Mouse (Mus musculus) adrenal gland, postnatal 10 days (tissue): Measurements from ENCODE around the gene Abhd4. TPM values are rescaled to one million over a fixed set of nuclear protein-coding genes. Genes with fewer than 3 reads are reported as not detected.
"Not testable (repeated sequence)": the region's sequence is repeated elsewhere in the genome, so short reads cannot be mapped to it uniquely, and the experiment has no call there.

Source experiments
- DNase-seq: peaks from one replicate; pipeline ENCODE4 v3.0.0; 2021; ENCODE audit warnings: mixed read lengths
- total RNA-seq, 2 experiments: library from RNA; stranded (reverse); gene quantifications; 2 replicates each; pipeline ENCODE4 v1.2.3; 2021

Gene Abhd4
- total RNA-seq, 2 experiments from 2014 or later, result 206 to 229 TPM

DNA sequence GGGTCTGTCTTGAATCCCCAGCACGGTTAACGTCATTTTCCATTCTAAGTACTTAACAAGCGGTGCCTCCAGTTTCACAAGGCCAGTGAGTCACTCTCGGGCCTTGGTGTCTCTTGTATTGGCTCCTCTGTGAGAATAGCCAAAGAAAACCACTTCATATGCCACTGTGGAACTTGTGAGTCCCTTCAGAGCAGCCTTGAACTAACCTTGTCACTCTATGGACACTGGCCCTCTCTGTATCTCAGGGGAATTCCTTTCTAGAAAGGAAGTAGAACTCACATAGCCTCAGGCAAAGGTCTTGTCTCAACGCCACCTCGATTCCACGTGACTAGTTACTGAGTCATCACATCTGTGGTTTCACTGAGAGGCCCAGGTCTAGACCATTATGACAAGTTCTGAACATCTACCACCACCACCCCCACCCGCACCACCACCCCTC is 31.7 kb upstream of the Abhd4 start:
- peak; percentile 42 for DNase-seq

DNA sequence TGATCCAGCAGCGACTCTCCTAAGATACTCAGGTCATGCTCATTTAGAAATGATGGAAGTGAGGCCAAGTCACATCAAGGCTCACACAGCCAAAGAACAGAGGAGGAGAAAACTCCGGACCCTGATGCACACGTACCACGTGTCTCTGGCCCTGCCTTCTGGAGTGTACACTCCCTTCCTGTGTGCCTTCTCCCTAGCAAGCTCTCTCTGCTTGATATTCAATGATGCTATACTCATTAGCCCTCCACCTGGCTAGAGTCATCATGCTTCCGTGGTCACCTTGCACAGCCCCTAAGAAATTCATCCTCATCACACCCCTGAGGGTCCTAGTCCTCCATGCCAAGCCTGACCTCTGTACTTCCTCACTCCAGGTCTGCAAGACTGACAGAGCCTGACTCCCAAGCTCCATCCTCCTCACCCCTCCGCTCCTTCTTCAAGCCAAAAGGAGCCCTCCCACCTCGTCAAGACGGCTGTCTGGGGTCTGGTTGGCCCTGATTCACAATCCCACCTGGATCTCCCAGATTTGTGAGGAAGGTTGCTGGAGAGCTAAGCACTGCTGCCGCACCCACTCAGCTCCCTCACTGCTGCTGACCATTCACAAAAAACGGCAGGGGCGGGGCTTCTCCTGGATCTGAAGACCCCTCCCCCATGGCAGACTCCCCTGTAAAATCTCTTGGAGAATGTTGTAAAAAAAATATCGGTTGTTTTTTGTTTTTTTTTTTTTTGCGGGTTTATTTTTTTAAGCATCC is 30.5 kb upstream of the Abhd4 start:
- no peak for DNase-seq

DNA sequence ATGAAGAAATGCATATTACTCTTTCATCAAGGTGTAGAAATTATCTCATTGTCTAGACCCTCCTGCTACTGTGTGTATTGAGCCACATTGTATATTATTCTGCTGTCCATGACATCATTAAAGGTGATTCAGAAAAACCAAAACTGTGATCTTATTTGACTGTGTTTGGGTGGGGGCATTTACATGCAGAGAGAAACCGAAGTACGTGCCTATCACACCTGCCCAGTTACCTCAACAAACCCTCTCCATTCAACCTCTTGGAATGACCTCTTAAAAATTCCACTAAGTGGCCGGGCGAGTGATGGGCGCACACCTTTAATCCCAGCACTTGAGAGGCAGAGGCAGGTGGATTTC is 29.9 kb upstream of the Abhd4 start:
- no peak for DNase-seq

DNA sequence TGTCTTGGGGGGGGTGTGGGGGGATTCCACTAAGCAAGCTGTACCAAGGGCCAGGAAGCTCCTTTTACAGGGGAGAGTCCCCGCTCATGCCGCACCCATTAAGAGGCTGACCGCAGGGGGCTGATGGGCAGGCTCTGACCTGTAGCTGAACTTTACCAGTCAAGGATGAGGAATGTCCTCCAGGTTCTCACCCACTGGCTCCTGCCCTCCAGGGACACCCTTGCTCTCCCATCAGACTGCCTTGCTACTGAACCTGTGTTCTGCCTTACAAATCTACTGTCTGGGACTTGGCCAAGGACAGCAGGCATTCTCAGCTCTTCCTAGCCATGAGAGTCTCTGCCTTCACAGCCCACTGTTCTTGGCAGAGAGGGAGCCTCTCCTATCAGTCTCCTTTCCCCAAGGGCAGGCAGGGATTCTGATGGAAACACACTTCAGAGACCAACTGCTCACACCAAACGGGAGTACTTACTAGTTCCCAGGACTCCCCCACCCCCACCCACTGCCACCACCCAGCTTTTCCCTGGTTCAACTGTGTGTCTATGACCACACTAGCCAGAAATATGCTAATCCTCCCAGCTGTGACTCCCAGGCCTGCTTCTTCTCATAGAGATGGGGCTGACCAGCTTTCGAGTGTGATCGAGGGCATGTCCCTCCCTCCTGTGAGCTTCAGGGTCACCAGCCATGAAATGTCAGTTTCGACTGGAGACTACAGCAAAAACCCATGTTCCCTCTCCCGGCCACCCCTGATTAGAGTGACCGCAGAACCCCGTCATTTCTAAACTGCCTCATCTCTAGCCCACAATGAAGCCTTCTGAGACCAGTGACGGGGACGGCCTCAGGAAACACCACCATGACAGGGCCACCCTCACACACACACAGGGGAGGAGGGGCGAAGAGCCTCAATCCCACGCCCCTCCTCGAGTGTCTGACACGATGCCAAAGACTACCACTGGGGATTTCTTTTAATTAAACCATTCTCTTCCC is 29.2 kb upstream of the Abhd4 start:
- peak; percentile 53 for DNase-seq

DNA sequence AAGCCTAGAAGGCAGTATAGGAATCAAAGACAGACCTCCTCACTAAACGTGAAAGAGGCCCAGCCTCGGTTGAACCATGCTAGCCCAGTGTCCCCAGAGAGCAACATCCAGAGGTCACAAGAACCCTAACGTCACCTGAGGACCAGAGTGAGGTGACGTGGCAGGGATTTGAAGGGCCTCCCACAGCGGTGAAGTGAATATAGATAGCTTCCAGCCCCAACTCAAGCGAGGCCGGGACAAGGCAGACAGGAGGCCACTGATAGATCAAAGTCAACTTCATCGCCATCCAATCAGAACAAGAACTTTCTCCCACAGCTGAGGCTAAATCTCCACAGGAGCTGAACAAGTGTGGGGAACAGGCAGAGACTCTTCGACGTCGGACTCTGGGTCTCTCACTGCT is 28.3 kb upstream of the Abhd4 start:
- no peak for DNase-seq

DNA sequence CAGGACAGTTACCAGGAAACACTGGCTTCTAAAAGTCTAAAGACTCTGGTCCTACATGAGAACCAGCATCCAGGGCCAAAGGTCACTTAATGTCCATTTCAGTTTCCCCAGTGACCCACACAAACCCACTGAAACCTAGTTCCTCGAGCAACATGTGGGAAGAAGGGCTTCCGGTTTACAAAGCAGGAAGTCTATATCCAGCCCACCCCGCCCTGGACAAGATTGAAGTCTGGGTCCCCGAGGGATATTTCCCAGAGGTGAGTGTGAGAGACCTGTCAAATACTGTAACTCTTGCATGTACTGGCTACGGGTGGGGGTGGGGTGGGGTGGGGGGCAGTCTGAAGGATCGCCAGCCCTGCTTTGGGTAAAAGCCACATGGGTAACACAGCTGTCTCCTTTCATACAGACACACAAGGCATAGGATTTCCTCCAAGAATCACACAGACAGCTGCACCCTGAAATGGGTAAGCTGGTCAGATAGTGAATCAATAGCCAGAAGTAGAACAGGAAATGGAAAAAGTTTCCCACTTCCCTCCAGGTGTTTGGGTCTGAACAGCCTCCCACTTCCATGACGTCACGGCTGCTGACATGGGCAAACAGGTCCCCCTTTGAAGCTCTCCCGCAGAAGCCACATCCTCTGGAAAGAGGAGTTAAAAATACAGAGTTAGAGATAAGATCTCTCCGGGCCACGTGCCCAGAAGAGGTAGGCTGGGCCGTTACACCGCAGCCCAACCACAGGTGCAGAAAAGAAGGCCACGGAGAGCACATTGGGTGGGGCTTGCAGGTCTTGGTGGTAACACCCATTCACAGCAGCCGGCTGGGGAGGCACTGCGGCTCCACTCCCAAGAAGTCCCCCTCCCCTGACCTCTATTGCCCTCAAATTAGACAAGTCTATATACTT is 26.8 kb upstream of the Abhd4 start:
- DNase-seq, result peak; percentile 52

DNA sequence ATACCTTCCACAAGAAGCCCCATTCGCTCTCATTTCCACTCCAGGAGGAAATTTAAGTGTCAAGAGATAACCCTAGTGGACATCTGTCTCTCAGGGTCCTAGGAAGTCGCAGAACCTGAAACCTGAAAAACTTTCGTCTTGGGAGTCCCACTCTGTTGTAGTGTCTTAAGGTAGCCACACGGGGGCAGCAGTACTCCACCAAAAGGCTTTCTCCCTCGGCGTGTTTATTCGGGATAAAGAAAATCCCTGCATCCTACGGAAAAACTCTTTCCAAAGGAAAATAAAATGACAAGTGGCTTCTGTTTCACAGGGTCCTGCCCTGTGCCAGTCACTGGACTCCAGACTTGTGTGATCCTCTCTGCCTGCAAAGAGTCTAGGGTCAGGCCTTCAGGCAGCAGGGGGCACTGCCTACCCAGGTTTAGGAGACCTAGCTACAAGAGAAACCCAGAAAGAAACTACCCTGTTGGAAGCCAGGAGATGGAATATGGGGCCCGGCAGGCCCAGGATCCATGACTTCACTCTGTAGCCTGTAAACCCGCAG is 26.0 kb upstream of the Abhd4 start:
- DNase-seq, result peak; percentile 81

DNA sequence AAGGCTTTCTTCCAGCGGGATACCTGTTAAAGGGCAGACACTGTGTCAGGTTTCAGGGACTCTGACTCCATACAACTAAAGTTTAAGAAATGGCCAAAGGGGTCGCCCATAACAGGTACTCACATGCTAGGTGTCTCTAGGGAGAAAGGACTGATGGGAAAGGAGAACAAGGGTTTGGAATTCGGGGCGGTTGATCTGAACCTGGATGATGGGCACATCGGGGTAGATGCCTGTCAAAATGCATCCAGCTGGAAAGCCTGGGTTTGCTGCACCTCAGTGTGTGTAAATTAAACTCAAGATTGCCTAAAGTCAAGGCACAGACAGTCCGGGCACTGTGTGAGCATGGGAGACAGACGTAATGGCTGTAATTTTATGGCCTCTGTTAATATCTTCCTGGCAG is 25.5 kb upstream of the Abhd4 start:
- no peak for DNase-seq

DNA sequence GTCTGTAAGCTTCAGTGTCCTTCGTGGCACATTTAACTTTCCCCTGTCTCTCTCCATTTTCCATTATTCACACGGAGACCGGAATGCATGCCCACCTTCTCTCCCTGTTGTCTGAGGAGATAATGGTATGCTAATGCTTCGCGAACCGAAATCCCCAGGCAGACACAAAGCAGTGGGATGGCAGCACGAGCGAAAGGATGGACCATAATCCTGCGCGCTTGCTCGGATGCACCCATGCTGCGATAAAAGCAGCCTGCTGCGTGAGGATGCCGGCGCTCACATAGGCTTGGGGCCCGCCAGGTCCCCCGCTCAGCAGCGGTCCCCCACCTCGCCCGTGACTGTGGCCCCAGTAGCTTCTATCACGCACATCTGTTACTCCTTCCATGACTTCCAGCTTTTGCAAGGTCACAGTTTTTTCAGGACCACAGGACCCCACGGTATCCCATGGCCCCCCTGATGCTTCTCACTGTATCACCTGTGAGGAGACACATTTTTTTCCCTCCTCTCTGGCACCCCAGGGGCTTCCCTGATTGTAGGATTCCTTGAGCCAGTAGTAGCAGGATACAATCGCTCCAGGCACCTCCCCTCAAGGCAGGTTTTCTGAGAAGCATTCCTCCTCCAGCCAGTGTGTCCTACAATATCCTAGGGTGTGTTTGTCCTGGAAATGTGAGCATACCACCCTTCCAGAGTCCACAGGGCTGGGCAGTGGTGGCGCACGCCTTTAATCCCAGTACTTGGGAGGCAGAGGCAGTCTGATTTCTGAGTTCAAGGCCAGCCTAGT is 24.9 kb upstream of the Abhd4 start:
- DNase-seq, result no peak

DNA sequence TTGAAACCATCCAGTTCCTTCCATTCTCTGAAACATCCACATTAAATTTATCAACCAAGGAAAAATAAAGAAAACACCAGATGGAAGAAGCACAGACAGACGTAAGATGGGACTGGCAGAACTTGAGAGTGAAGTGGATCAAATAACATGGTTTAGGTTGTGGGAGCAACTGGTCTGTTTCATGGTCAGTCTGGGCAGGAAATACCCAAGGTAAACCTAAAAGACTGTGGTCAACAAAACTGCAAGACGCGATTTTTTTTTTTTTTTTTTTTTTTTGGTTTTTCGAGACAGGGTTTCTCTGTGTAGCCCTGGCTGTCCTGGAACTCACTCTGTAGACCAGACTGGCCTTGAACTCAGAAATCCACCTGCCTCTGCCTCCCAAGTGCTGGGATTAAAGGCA is 24.1 kb upstream of the Abhd4 start:
- DNase-seq, result not testable (repeated sequence)

DNA sequence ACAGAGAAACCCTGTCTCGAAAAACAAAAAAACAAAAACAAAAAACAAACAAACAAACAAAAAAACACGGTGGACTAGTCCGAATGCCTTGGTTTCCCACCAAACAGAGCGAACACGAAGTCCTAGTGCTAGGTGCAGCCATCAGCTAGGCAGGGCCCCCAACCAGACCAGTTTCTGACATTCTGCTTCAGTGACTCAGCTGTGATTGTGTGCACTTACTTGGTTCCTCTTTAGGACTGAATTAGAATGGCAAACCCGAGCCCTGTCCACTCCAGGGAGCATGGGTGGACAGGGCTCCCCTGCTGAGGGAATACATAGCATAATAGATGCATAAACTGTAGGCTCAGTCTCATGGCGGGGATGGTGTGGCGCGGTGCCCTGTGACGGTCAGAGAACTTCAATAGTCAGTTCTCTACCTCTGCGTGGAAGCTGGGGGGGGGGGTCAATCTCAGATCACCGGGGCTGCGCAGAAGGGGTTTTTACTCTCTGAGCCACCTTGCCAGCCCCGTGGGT is 23.3 kb upstream of the Abhd4 start:
- no peak for DNase-seq

DNA sequence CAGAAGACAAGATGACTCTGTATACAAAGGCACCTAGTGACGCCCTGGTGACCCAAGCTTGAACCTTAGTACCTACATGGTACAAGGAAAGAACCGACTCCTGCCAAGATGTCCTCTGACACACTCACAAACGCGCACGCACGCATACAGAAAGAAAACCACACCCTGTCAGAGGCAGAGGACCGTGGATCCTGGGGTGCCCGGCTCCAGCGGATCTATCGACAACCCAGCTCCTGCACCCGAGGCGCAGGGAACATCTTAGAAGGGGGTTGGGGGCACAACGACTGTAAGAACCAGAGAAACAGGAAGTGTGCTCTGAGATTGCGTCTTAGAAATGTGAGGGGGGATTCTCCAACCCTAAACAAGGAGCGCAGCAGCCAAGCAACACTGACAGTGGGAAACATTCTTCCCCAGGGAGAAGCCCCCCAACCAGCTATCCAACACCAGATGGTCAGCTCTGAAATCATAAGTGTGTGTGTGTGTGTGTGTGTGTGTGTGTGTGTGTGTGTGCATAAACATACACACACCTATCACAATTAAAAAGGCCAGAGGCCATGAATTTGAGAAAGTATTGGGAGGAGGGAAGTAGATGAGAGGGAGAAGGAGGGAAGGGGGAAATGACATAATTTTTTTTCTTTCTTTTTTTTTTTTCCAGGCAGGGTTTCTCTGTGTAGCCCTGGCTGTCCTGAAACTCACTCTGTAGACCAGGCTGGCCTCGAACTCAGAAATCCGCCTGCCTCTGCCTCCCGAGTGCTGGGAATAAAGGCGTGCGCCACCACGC is 22.6 kb upstream of the Abhd4 start:
- no peak for DNase-seq

DNA sequence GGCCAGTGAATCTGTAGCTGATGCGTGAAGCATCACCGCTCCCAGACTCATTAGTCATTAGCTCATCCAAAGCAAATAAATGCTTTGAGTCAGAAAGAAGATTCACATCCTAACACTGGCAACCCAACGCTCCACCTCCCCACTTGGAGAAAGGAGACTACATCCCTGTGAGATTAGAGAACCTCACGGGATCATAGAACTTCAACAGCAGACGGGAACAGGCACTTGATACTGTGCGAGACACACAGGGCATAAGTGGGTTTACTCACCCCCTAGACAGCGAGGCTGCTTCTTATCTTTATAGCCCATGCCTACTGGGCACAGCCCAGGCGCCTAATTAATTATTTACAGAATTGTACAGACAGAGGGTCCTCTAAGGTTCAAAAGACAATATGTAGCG is 21.8 kb upstream of the Abhd4 start:
- DNase-seq, result no peak

DNA sequence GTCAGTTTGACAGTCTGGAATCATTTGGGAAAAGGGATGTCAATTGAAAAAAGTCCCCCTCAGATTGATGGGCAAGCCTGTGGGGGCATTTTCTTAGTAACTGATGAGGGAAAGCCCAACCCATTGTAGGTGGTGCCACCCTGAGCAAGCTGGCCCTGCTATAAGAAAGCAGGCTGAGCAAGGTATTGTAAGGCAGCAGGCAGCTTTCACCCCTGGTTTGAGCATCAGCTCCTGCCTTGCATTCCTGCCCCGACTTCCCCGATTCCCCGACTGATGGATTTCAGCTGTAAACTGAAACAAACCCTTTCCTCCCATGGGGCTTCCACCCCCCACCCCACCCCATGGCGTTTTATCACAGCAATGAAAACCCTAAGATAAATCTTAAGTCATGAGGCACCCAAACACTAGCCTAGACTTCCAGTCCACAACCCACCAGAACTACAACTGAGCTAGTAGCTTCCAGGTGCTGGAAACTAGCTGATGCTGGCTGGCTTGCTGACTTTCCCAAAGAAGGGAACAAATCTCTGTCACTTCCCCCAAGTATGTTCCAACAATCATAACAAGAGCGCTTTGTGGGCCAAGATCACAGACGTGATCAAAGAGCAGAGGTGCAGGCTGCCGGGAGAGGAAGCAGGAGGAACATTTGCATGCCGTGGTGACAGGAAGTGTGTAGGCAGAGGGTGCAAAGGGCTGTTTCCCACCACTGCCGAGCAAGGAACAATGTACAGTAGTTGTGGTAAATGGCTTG is 21.0 kb upstream of the Abhd4 start:
- DNase-seq, result peak; percentile 48

DNA sequence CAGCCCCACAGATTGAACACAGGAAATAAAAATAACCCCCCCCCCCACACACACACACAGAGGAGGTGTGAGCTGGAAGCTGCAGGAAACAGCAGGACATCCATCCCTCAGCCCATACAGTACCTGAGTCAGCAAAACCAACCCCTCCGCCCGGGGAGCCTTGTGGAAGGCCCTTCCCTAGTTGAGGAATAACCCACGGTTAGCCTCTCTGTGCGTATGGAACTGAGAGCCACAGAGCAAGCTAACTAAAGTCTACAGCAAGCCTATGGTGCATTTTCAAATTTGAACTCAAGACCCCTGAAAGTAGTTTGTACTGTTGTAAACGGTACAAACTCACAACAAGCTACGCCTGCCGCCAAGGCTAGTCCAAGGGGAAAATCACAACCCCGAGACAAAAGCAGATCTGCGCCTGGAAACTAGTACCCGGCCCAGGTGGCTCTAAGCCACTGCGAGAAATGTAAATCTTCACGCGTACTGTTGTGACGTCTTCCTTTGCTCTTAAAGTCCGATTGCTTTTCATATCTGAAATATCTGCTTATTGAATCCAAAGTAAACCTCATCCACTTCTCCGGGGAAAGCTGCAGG is 20.3 kb upstream of the Abhd4 start:
- no peak for DNase-seq

DNA sequence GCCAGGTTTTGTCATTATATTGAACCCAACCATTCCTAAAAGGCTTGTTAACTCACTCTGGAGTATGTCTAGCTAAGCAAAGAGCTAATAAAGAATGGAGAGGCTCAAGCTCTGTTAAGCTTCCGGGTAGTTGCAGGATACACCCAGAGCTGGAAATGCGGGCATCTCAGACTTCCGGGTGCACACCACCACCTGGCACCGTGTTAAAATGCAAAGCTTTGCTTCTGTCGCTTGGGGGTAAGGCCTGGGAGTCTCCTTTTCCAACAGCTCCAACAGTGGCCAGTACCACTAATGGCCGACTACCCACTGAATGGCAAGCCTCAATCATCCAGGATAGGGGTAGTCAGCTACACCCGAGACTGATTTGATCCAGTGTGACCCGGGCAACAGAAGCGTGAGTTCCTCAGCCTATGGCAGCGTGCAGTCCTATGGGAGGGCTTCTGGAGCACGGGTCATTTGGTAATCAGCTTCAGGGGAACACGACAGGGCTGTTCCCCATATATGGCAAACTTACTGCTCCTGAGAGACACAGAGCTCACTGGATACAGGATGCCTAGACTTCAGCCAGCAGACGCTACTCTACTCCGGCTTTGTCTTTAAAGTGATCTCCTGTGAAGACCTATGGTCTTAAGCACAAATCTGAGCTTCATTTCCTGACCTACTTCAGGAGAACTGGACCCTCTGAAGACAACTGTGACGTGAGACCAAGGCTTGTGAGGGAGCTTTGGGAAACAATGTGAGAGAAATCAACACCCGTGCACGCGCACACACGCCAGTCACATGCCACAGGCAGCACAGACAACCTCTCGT is 19.6 kb upstream of the Abhd4 start:
- DNase-seq, result no peak

DNA sequence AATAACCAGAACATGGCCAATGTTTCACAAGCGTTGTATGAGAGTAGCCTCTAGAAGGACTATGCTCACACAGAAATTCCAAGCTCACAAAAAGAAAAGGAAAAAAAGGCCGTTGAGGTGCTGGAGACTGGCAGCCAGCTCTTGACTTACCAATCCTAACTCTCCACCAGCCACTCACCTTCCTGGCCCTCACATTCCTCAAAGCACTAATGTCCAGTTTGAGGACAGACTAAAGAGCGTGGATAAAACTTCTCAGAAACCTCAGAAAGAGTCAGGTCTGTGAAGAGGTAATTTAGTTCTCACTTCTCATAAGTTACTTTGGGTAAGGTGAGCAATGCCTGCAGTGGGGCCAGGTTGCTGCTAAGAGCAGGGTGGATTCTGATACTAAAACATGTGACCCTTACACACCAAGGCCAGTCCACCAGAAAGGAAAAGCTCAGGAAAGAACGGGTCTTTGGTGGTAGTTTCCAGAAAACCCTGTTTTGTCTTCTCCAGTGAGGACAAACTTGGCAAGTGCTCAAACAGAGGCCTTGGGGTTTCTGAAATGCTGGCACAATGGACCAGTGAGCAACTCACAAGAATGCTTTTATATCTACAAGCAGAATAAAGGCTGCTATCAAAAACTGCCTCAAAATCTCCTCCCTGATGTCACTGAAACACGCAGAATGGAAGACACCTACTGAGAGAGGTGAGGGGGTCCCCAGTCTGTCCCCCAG is 18.0 kb upstream of the Abhd4 start:
- peak; percentile 73 for DNase-seq
